Mouse (Mus musculus) G1E (cell line): Measurements from ENCODE around the gene Ano1.

Experiments used
- CTCF ChIP-seq: IDR thresholded peaks from 2 replicates; pipeline ENCODE4 v1.5.1; 2012; ENCODE audit warnings: low read depth, low read length, inconsistent platforms, mixed read lengths
- GATA2 ChIP-seq: IDR thresholded peaks from 2 replicates; pipeline ENCODE4 v1.6.1; 2012; ENCODE audit warnings: low read depth, low read length, inconsistent platforms, borderline replicate concordance
- POLR2AphosphoS5 ChIP-seq: IDR thresholded peaks from 2 replicates; pipeline ENCODE4 v1.6.1; 2012; ENCODE audit warnings: low read depth, low read length, inconsistent platforms; ENCODE audit not compliant: insufficient replicate concordance
- TAL1 ChIP-seq: conservative IDR thresholded peaks from 2 replicates; pipeline ENCODE4 v1.6.1; 2012; ENCODE audit warnings: low read depth, low read length, inconsistent platforms, mixed read lengths

GRCm38 (mm10) chr7:144786571-144786970 lies 34.8 kb upstream of the Ano1 start:
- no peak for TF ChIP-seq CTCF
- TF ChIP-seq GATA2, result peak; percentile 81; the same call in 1 of the 2 replicates
- TF ChIP-seq TAL1, result peak; percentile 94
- TF ChIP-seq POLR2AphosphoS5, result no peak
